Mouse (Mus musculus): ENCODE results near the gene Gh. TPM values are rescaled to one million over a fixed set of nuclear protein-coding genes. Genes with fewer than 3 reads are reported as not detected.

The Gh gene
- polyA plus RNA-seq, 1 experiment from 2014 or later = not detected

- no peak overlapping the region for H3K4me3 ChIP-seq (ENCODE audit: low read length)
- H3K4me1 ChIP-seq (ENCODE audit: insufficient read depth, low read length) = peaks cover 41% of the 10 kb centered on the region
- no peak overlapping the region for H3K9ac ChIP-seq (replicated peaks; ENCODE audit: low read length)
- no peak overlapping the region for H3K4me2 ChIP-seq (replicated peaks; ENCODE audit: low read depth, low read length)
- WGBS = 92% methylated on average over 10 of the region's 10 CpGs
- no peaks in the 10 kb centered on the region for H3K9me3 ChIP-seq (ENCODE audit: low read length)
- no peaks in the 10 kb centered on the region for H3K27me3 ChIP-seq (ENCODE audit: insufficient read depth, low read length)
- H3K27ac ChIP-seq (ENCODE audit: low read length) = no peak overlapping the region
- ATAC-seq (ENCODE audit: low FRiP score, low TSS enrichment) = no peak
- peaks cover 61% of the 10 kb centered on the region for H3K36me3 ChIP-seq (ENCODE audit: insufficient read depth, low read length)
These were observed 35.2 kb downstream of the Gh start for GRCm38 (mm10) chr11:106266431-106266830.

GRCm38 (mm10) chr11:106265570-106265969 is 36.1 kb downstream of the Gh start:
- H3K4me1 ChIP-seq (ENCODE audit: insufficient read depth, low read length) = peaks cover 32% of the 10 kb centered on the region
- no peak overlapping the region for H3K4me3 ChIP-seq (ENCODE audit: low read length)
- H3K9me3 ChIP-seq (ENCODE audit: low read length) = no peaks in the 10 kb centered on the region
- H3K36me3 ChIP-seq (ENCODE audit: insufficient read depth, low read length) = peaks cover 70% of the 10 kb centered on the region
- H3K27me3 ChIP-seq (ENCODE audit: insufficient read depth, low read length) = no peaks in the 10 kb centered on the region
- WGBS = 89% methylated on average over 4 of the region's 4 CpGs
- no peak for ATAC-seq (ENCODE audit: low FRiP score, low TSS enrichment)
- H3K9ac ChIP-seq (replicated peaks; ENCODE audit: low read length) = no peak overlapping the region
- H3K4me2 ChIP-seq (replicated peaks; ENCODE audit: low read depth, low read length) = no peak overlapping the region
- no peak overlapping the region for H3K27ac ChIP-seq (ENCODE audit: low read length)

GRCm38 (mm10) chr11:106264988-106265387 is 36.7 kb downstream of the Gh start:
- H3K9ac ChIP-seq (replicated peaks; ENCODE audit: low read length) = no peak overlapping the region
- ATAC-seq (ENCODE audit: low FRiP score, low TSS enrichment) = no peak
- H3K4me2 ChIP-seq (replicated peaks; ENCODE audit: low read depth, low read length) = no peak overlapping the region
- H3K4me3 ChIP-seq (ENCODE audit: low read length) = no peak overlapping the region
- WGBS = 88% methylated on average over 15 of the region's 15 CpGs
- H3K9me3 ChIP-seq (ENCODE audit: low read length) = no peaks in the 10 kb centered on the region
- H3K27ac ChIP-seq (ENCODE audit: low read length) = no peak overlapping the region
- H3K27me3 ChIP-seq (ENCODE audit: insufficient read depth, low read length) = no peaks in the 10 kb centered on the region
- peaks cover 26% of the 10 kb centered on the region for H3K4me1 ChIP-seq (ENCODE audit: insufficient read depth, low read length)
- peaks cover 71% of the 10 kb centered on the region for H3K36me3 ChIP-seq (ENCODE audit: insufficient read depth, low read length)

- Histone ChIP-seq H3K4me3 (ENCODE audit: low read length) (no peak overlapping the region), H3K9me3 (ENCODE audit: low read length) (no peaks in the 10 kb centered on the region), H3K27ac (ENCODE audit: low read length) (no peak overlapping the region), H3K4me2 (replicated peaks; ENCODE audit: low read depth, low read length) (no peak overlapping the region), H3K36me3 (ENCODE audit: insufficient read depth, low read length) (peaks cover 75% of the 10 kb centered on the region), H3K9ac (replicated peaks; ENCODE audit: low read length) (no peak overlapping the region), H3K27me3 (ENCODE audit: insufficient read depth, low read length) (no peaks in the 10 kb centered on the region), H3K4me1 (ENCODE audit: insufficient read depth, low read length) (peaks cover 19% of the 10 kb centered on the region)
- 87% methylated on average over 9 of the region's 9 CpGs for WGBS
- no peak for ATAC-seq (ENCODE audit: low FRiP score, low TSS enrichment)
These were observed 37.7 kb downstream of the Gh start for GRCm38 (mm10) chr11:106263963-106264362.

GRCm38 (mm10) chr11:106260826-106261450 is 40.7 kb downstream of the Gh start:
- WGBS = 60% methylated on average over 14 of the region's 14 CpGs
- no peak overlapping the region for H3K4me2 ChIP-seq (replicated peaks; ENCODE audit: low read depth, low read length)
- H3K9ac ChIP-seq (replicated peaks; ENCODE audit: low read length) = no peak overlapping the region
- no peaks in the 10 kb centered on the region for H3K27me3 ChIP-seq (ENCODE audit: insufficient read depth, low read length)
- ATAC-seq (ENCODE audit: low FRiP score, low TSS enrichment) = no peak
- no peak overlapping the region for H3K4me3 ChIP-seq (ENCODE audit: low read length)
- no peaks in the 10 kb centered on the region for H3K9me3 ChIP-seq (ENCODE audit: low read length)
- H3K27ac ChIP-seq (ENCODE audit: low read length) = no peak overlapping the region
- peaks cover 13% of the 10 kb centered on the region for H3K4me1 ChIP-seq (ENCODE audit: insufficient read depth, low read length)
- H3K36me3 ChIP-seq (ENCODE audit: insufficient read depth, low read length) = peaks cover 68% of the 10 kb centered on the region

- ATAC-seq (ENCODE audit: low FRiP score, low TSS enrichment) = no peak
- Histone ChIP-seq H3K9me3 (ENCODE audit: low read length) (no peaks in the 10 kb centered on the region), H3K9ac (replicated peaks; ENCODE audit: low read length) (peak overlapping the region; percentile 79), H3K36me3 (ENCODE audit: insufficient read depth, low read length) (peaks cover 51% of the 10 kb centered on the region), H3K4me1 (ENCODE audit: insufficient read depth, low read length) (peaks cover 21% of the 10 kb centered on the region), H3K27ac (ENCODE audit: low read length) (peak overlapping the region; percentile 83; the same call in 1 of the 2 replicates), H3K4me2 (replicated peaks; ENCODE audit: low read depth, low read length) (peak overlapping the region; percentile 90), H3K4me3 (ENCODE audit: low read length) (peak overlapping the region; percentile 80), H3K27me3 (ENCODE audit: insufficient read depth, low read length) (no peaks in the 10 kb centered on the region)
- 59% methylated on average over 5 of the region's 5 CpGs for WGBS
These were observed 44.9 kb downstream of the Gh start for GRCm38 (mm10) chr11:106256775-106257174.

- Histone ChIP-seq H3K4me3 (ENCODE audit: low read length) (peak within 1 kb of the TSS; percentile 80), H3K9ac (replicated peaks; ENCODE audit: low read length) (peak within 1 kb of the TSS; percentile 79), H3K36me3 (ENCODE audit: insufficient read depth, low read length) (peaks cover 51% of the 10 kb centered on the region), H3K4me1 (ENCODE audit: insufficient read depth, low read length) (peaks cover 21% of the 10 kb centered on the region), H3K27ac (ENCODE audit: low read length) (peak within 1 kb of the TSS; percentile 83), H3K9me3 (ENCODE audit: low read length) (no peaks in the 10 kb centered on the region), H3K4me2 (replicated peaks; ENCODE audit: low read depth, low read length) (peak within 1 kb of the TSS; percentile 90), H3K27me3 (ENCODE audit: insufficient read depth, low read length) (no peaks in the 10 kb centered on the region)
- under 1% methylated on average over 42 of the region's 42 CpGs for WGBS
- peak; percentile 94 for ATAC-seq (ENCODE audit: low FRiP score, low TSS enrichment)
These were observed 45.8 kb downstream of the Gh start, which contains the start of the genes Ftsj3 and Psmc5 for GRCm38 (mm10) chr11:106255685-106256451. Ftsj3 (minus strand) TSS chr11:106256079. Psmc5 (plus strand) TSS chr11:106256154.

- H3K4me1 ChIP-seq (ENCODE audit: insufficient read depth, low read length) = peaks cover 21% of the 10 kb centered on the region
- H3K27me3 ChIP-seq (ENCODE audit: insufficient read depth, low read length) = no peaks in the 10 kb centered on the region
- H3K9me3 ChIP-seq (ENCODE audit: low read length) = no peaks in the 10 kb centered on the region
- H3K4me2 ChIP-seq (replicated peaks; ENCODE audit: low read depth, low read length) = peak overlapping the region; percentile 90
- peaks cover 54% of the 10 kb centered on the region for H3K36me3 ChIP-seq (ENCODE audit: insufficient read depth, low read length)
- peak overlapping the region; percentile 83 for H3K27ac ChIP-seq (ENCODE audit: low read length)
- peak overlapping the region; percentile 80 for H3K4me3 ChIP-seq (ENCODE audit: low read length)
- H3K9ac ChIP-seq (replicated peaks; ENCODE audit: low read length) = peak overlapping the region; percentile 79
- 0 out of 2 replicates have a peak, but pooled peaks have one; percentile 4 for ATAC-seq (ENCODE audit: low FRiP score, low TSS enrichment)
- 3% methylated on average over 22 of the region's 22 CpGs for WGBS
These were observed 46.5 kb downstream of the Gh start for GRCm38 (mm10) chr11:106255174-106255573.

- peak overlapping the region; percentile 83; the same call in 1 of the 2 replicates for H3K27ac ChIP-seq (ENCODE audit: low read length)
- H3K36me3 ChIP-seq (ENCODE audit: insufficient read depth, low read length) = peaks cover 58% of the 10 kb centered on the region
- H3K9ac ChIP-seq (replicated peaks; ENCODE audit: low read length) = peak overlapping the region; percentile 79
- no peaks in the 10 kb centered on the region for H3K9me3 ChIP-seq (ENCODE audit: low read length)
- no peak for ATAC-seq (ENCODE audit: low FRiP score, low TSS enrichment)
- H3K4me3 ChIP-seq (ENCODE audit: low read length) = peak overlapping the region; percentile 80
- peaks cover 21% of the 10 kb centered on the region for H3K4me1 ChIP-seq (ENCODE audit: insufficient read depth, low read length)
- peak overlapping the region; percentile 90 for H3K4me2 ChIP-seq (replicated peaks; ENCODE audit: low read depth, low read length)
- H3K27me3 ChIP-seq (ENCODE audit: insufficient read depth, low read length) = no peaks in the 10 kb centered on the region
- WGBS = 13% methylated on average over 2 of the region's 2 CpGs
These were observed 46.9 kb downstream of the Gh start for GRCm38 (mm10) chr11:106254767-106255166.
